Mouse (Mus musculus): ENCODE measurements around the gene Top1.

DNA sequence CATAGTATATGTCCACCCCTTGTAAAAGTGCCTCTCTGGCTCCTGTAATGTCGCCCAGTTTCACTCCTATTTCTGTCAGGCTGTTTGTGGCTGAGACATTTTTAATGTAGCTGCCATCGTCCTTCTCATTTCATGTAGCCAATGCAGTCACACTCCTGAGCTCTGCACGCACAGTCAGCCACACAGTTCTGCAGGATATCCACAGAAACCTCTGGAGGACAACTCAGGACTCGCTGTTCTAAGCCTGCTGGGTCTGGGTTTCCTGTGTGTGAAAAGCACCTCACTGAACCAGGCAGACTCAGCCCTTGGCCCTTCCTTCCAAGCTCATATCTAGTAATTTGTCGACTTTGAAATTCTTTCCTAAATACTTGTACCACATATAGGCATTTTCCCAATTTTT is 78.8 kb downstream of the Top1 start:
- TF ChIP-seq CTCF (IDR thresholded peaks at IDR 0.05; ENCODE audit: low read depth) (no peak), EP300 (optimal IDR thresholded peaks at IDR 0.05) (no peak)

Data from stomach, postnatal 0 days (tissue).